Mouse (Mus musculus): Measurements from ENCODE around the gene Dpep1.

Dpep1 gene

DNA sequence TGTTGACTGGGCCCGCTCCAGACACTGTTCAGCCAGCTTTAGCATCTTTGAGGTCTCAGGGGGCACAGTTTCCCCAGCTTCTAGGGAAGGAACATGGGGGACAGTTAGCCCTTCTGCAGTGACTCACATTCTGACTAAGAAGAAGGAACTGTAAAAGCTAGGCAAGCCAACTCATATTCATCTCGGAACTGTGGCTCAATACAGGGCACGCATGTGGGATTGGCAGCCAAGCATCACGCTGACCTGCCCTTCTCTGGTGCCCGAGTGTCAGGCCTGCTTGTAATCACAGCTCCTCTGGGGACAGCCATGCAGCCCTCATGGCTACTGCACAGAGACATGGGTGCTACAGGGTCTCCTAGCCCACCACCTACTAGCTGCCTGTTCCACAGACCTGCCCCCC lies 64.9 kb downstream of the Dpep1 start:
- DNase-seq (ENCODE audit: low spot score): no peak

All from layer of hippocampus, adult 9-10 months (tissue).